Mouse (Mus musculus) MEL (cell line): Measurements from ENCODE around the gene Pgam5.

Experiments used
- CHD2 ChIP-seq: IDR thresholded peaks from 2 replicates; pipeline ENCODE4 v1.6.1; 2011; ENCODE audit warnings: low read length, improper control_type of control experiment
- CTCF ChIP-seq, 3 experiments: IDR thresholded peaks in 2 of 3; conservative IDR thresholded peaks in 1 of 3; 2 replicates each; pipeline ENCODE4 v1.5.1; 2011 to 2012; ENCODE audit warnings: low read length in 3 of 3, low read depth in 2 of 3, mild to moderate bottlenecking in 2 of 3, improper control_type of control experiment in 1 of 3, inconsistent platforms in 1 of 3, mixed read lengths in 1 of 3, moderate library complexity in 1 of 3; ENCODE audit not compliant: control insufficient read depth in 1 of 3, insufficient read depth in 1 of 3, poor library complexity in 1 of 3, severe bottlenecking in 1 of 3
- E2F4 ChIP-seq: IDR thresholded peaks from 2 replicates; pipeline ENCODE4 v1.6.1; 2011; ENCODE audit warnings: low read depth, low read length, improper control_type of control experiment, borderline replicate concordance
- EP300 ChIP-seq, 2 experiments: IDR thresholded peaks; 2 replicates each; pipeline ENCODE4 v1.6.1; 2011; ENCODE audit warnings: improper control_type of control experiment in 2 of 2, low read length in 2 of 2, low read depth in 1 of 2, mild to moderate bottlenecking in 1 of 2
- GATA1 ChIP-seq: IDR thresholded peaks from 2 replicates; pipeline ENCODE4 v1.6.1; 2011; ENCODE audit warnings: low read depth, low read length, improper control_type of control experiment
- MAFK ChIP-seq: IDR thresholded peaks from 2 replicates; pipeline ENCODE4 v1.6.1; 2011; ENCODE audit warnings: low read depth, mild to moderate bottlenecking, low read length, improper control_type of control experiment, borderline replicate concordance
- POLR2A ChIP-seq, 2 experiments: IDR thresholded peaks; 2 replicates each; pipeline ENCODE4 v1.6.1; 2011 to 2012; ENCODE audit warnings: low read length in 2 of 2, mild to moderate bottlenecking in 2 of 2, control low read depth in 1 of 2, improper control_type of control experiment in 1 of 2, low read depth in 1 of 2, moderate library complexity in 1 of 2; ENCODE audit not compliant: control insufficient read depth in 1 of 2, insufficient read depth in 1 of 2, poor library complexity in 1 of 2
- POLR2AphosphoS2 ChIP-seq: IDR thresholded peaks from 2 replicates; pipeline ENCODE4 v1.6.1; 2011; ENCODE audit warnings: low read length, improper control_type of control experiment
- TAL1 ChIP-seq: IDR thresholded peaks from 2 replicates; pipeline ENCODE4 v1.6.1; 2012; ENCODE audit warnings: mild to moderate bottlenecking, inconsistent platforms, low read length, moderate library complexity, mixed read lengths
- TBP ChIP-seq: IDR thresholded peaks from 2 replicates; pipeline ENCODE4 v1.8.0; 2011; ENCODE audit warnings: low read depth, low read length, improper control_type of control experiment
- USF2 ChIP-seq, 2 experiments: IDR thresholded peaks; 2 replicates each; pipeline ENCODE4 v1.6.1; 2011 to 2012; ENCODE audit warnings: improper control_type of control experiment in 2 of 2, low read length in 2 of 2, borderline replicate concordance in 1 of 2, inconsistent platforms in 1 of 2, low read depth in 1 of 2, mild to moderate bottlenecking in 1 of 2; ENCODE audit not compliant: insufficient read depth in 1 of 2

DNA sequence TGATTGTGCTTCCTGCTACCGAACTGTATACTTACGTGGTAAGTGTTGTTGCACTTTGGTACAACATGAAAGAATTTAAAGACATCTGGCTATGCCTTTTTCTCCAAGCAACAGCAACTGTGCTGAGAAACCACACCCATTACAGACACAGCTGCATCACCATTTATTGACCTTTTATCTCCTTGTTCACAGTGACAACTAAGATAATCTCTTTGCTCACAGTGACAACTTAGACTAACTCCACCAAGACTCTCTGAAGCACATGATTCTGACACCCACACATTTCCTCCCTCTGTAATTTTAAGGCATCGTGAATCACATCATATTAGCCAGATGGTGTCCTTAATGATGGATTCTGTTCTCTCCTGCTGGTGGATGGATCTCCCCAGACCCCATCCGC is 4.4 kb upstream of the Pgam5 start:
- TF ChIP-seq E2F4 (no peak), POLR2A (IDR thresholded peaks at IDR 0.05; ENCODE audit: control insufficient read depth in 1 of 2, insufficient read depth in 1 of 2, low read depth in 1 of 2, low read length in 2 of 2, poor library complexity in 1 of 2) (no peak), TAL1 (no peak), TBP (no peak), EP300 (IDR thresholded peaks at IDR 0.05; ENCODE audit: low read depth in 1 of 2, low read length in 2 of 2) (peak; percentile 59 to 76), GATA1 (peak; percentile 78), CHD2 (no peak), POLR2AphosphoS2 (no peak), CTCF (IDR thresholded peaks at IDR 0.05 in 2 of 3, conservative IDR thresholded peaks at IDR 0.05 in 1 of 3; ENCODE audit: control insufficient read depth in 1 of 3, insufficient read depth in 1 of 3, low read depth in 2 of 3, low read length in 3 of 3, poor library complexity in 1 of 3, severe bottlenecking in 1 of 3) (no peak), MAFK (no peak), USF2 (IDR thresholded peaks at IDR 0.05; ENCODE audit: borderline replicate concordance in 1 of 2, insufficient read depth in 1 of 2, low read depth in 1 of 2, low read length in 2 of 2) (no peak)
